Mouse (Mus musculus) lung, embryonic 14.5 days (tissue): ENCODE measurements around the gene Taf6l. TPM values are rescaled to one million over a fixed set of nuclear protein-coding genes. Genes with fewer than 3 reads are reported as not detected.
"Not testable (repeated sequence)": the region's sequence is repeated elsewhere in the genome, so short reads cannot be mapped to it uniquely, and the experiment has no call there.

Experiments used
- ATAC-seq: fragments of 200-750 bp; cut with Nextera tagmentation; 2 replicates; pipeline ENCODE4 v1.8.0; 2017; ENCODE audit warnings: mild to moderate bottlenecking, moderate TSS enrichment, moderate library complexity; ENCODE audit not compliant: insufficient read depth
- DNase-seq: peaks from one replicate; pipeline ENCODE4 v3.0.0-alpha.2; 2015
- H3K27ac ChIP-seq: fragments of 300-500 bp; sonication (generic); 2 replicates; pipeline ENCODE4 v1.5.1; 2014; ENCODE audit warnings: low read depth, mild to moderate bottlenecking, moderate library complexity
- H3K27me3 ChIP-seq: fragments of 300-500 bp; sonication (generic); 2 replicates; pipeline ENCODE4 v1.6.1; 2014; ENCODE audit warnings: low read length, control low read depth; ENCODE audit not compliant: insufficient read depth
- H3K36me3 ChIP-seq: fragments of 300-500 bp; sonication (generic); 2 replicates; pipeline ENCODE4 v1.6.1; 2014; ENCODE audit warnings: control low read depth; ENCODE audit not compliant: insufficient read depth
- H3K4me1 ChIP-seq: fragments of 300-500 bp; sonication (generic); 2 replicates; pipeline ENCODE4 v1.6.1; 2014; ENCODE audit warnings: antibody characterized with exemption, control low read depth; ENCODE audit not compliant: insufficient read depth
- H3K4me2 ChIP-seq: fragments of 300-500 bp; sonication (generic); 2 replicates; pipeline ENCODE4 v1.6.1; 2014; ENCODE audit warnings: mild to moderate bottlenecking
- H3K4me3 ChIP-seq: fragments of 300-500 bp; sonication (generic); 2 replicates; pipeline ENCODE4 v1.5.1; 2014; ENCODE audit warnings: low read depth, low read length
- H3K9ac ChIP-seq: fragments of 300-500 bp; sonication (generic); 2 replicates; pipeline ENCODE4 v1.6.1; 2014
- H3K9me3 ChIP-seq: fragments of 300-500 bp; sonication (generic); 2 replicates; pipeline ENCODE4 v1.6.1; 2016; ENCODE audit warnings: low read depth, low read length, control low read depth
- CTCF ChIP-seq: IDR thresholded peaks from 2 replicates; pipeline ENCODE4 v1.5.1; 2016; ENCODE audit warnings: antibody characterized with exemption, low read depth
- WGBS: fragments of 180-500 bp; shearing (Covaris S2); extraction: QIAGEN DNeasy Blood & Tissue Kit; methylation state at CpG from one replicate; pipeline ENCODE4 v1.1.7; 2014; 5-methylcytosine and 5-hydroxymethylcytosine counted together
- polyA plus RNA-seq: library from polyadenylated mRNA; unstranded; fragments of >200 nt; fragmentation: Nextera tagmentation; extraction: Ambion mirVana; gene quantifications from 2 replicates; pipeline ENCODE4 v1.2.1, GENCODE M21; 2014

Gene Taf6l
- polyA plus RNA-seq, 1 experiment from 2014 or later, result 24.7 TPM

GRCm38 (mm10) chr19:8739646-8740045 lies 46.6 kb downstream of the Taf6l start:
- TF ChIP-seq CTCF, result no peak
- no peaks in the 10 kb centered on the region for H3K27me3 ChIP-seq
- ATAC-seq (no peak), DNase-seq (no peak)
- no peak overlapping the region for H3K9ac ChIP-seq
- no peak overlapping the region for H3K4me2 ChIP-seq
- H3K4me3 ChIP-seq, result no peak overlapping the region
- peaks cover 52% of the 10 kb centered on the region for H3K36me3 ChIP-seq
- H3K27ac ChIP-seq, result no peak overlapping the region
- peaks cover 4% of the 10 kb centered on the region; the same call in 1 of the 2 replicates for H3K4me1 ChIP-seq
- 89% methylated on average over 6 of the region's 6 CpGs for WGBS
- no peaks in the 10 kb centered on the region for H3K9me3 ChIP-seq

- no peak overlapping the region for H3K9ac ChIP-seq
- no peak for TF ChIP-seq CTCF
- no peak for DNase-seq
- peaks cover 4% of the 10 kb centered on the region; the same call in 1 of the 2 replicates for H3K4me1 ChIP-seq
- ATAC-seq, result no peak
- no peak overlapping the region for H3K4me2 ChIP-seq
- no peak overlapping the region for H3K27ac ChIP-seq
- WGBS, result 88% methylated on average over 7 of the region's 7 CpGs
- no peaks in the 10 kb centered on the region for H3K9me3 ChIP-seq
- H3K36me3 ChIP-seq, result peaks cover 44% of the 10 kb centered on the region
- no peak overlapping the region for H3K4me3 ChIP-seq
- no peaks in the 10 kb centered on the region for H3K27me3 ChIP-seq
Measured at GRCm38 (mm10) chr19:8738911-8739310, 47.3 kb downstream of the Taf6l start.

GRCm38 (mm10) chr19:8736160-8736467 lies 50.1 kb downstream of the Taf6l start:
- ATAC-seq (peak; percentile 25; the same call in 1 of the 2 replicates), DNase-seq (no peak)
- Histone ChIP-seq H3K4me2 (peak overlapping the region; percentile 61), H3K4me1 (no peaks in the 10 kb centered on the region), H3K4me3 (peak overlapping the region; percentile 77), H3K36me3 (peaks cover 31% of the 10 kb centered on the region), H3K27ac (peak overlapping the region; percentile 39; the same call in 1 of the 2 replicates), H3K27me3 (no peaks in the 10 kb centered on the region), H3K9ac (peak overlapping the region; percentile 78), H3K9me3 (no peaks in the 10 kb centered on the region)
- 2% methylated on average over 11 of the region's 11 CpGs for WGBS
- no peak for TF ChIP-seq CTCF

- H3K36me3 ChIP-seq, result peaks cover 31% of the 10 kb centered on the region
- no peaks in the 10 kb centered on the region for H3K4me1 ChIP-seq
- H3K9me3 ChIP-seq, result no peaks in the 10 kb centered on the region
- H3K27ac ChIP-seq, result peak within 1 kb of the TSS; percentile 39
- peak within 1 kb of the TSS; percentile 61 for H3K4me2 ChIP-seq
- under 1% methylated on average over 32 of the region's 32 CpGs for WGBS
- peak within 1 kb of the TSS; percentile 78 for H3K9ac ChIP-seq
- H3K4me3 ChIP-seq, result peak within 1 kb of the TSS; percentile 77
- DNase-seq (peak; percentile 98), ATAC-seq (peak; percentile 95)
- H3K27me3 ChIP-seq, result no peaks in the 10 kb centered on the region
- TF ChIP-seq CTCF, result no peak
Measured at GRCm38 (mm10) chr19:8735389-8736159, 50.6 kb downstream of the Taf6l start, which contains the start of gene Wdr74. TSS of gene Wdr74 (plus strand) at chr19:8735827.

GRCm38 (mm10) chr19:8734334-8734733 lies 51.9 kb downstream of the Taf6l start:
- TF ChIP-seq CTCF, result no peak
- H3K4me3 ChIP-seq, result no peak overlapping the region
- H3K4me1 ChIP-seq, result no peaks in the 10 kb centered on the region
- no peak overlapping the region for H3K9ac ChIP-seq
- WGBS, result 54% methylated on average over 3 of the region's 3 CpGs
- no peaks in the 10 kb centered on the region for H3K9me3 ChIP-seq
- H3K36me3 ChIP-seq, result peaks cover 19% of the 10 kb centered on the region
- H3K27ac ChIP-seq, result no peak overlapping the region
- no peak for ATAC-seq
- H3K27me3 ChIP-seq, result no peaks in the 10 kb centered on the region
- no peak for DNase-seq
- H3K4me2 ChIP-seq, result no peak overlapping the region

GRCm38 (mm10) chr19:8728335-8729099 lies 57.7 kb downstream of the Taf6l start:
- ATAC-seq, H3K4me1 ChIP-seq, DNase-seq, H3K4me3 ChIP-seq, H3K27ac ChIP-seq, H3K9me3 ChIP-seq, H3K4me2 ChIP-seq, H3K27me3 ChIP-seq, H3K9ac ChIP-seq: not testable (repeated sequence)
- H3K36me3 ChIP-seq, result peaks cover 32% of the 10 kb centered on the region
- 28% methylated on average over 3 of the region's 3 CpGs for whole genome bisulfite sequencing

GRCm38 (mm10) chr19:8727495-8728114 lies 58.6 kb downstream of the Taf6l start:
- Histone ChIP-seq H3K9me3 (no peaks in the 10 kb centered on the region), H3K9ac (no peak overlapping the region), H3K27me3 (no peaks in the 10 kb centered on the region), H3K4me3 (no peak overlapping the region), H3K4me1 (0 out of 2 replicates have a peak, but pooled peaks cover 6% of the 10 kb centered on the region), H3K4me2 (no peak overlapping the region), H3K36me3 (peaks cover 32% of the 10 kb centered on the region), H3K27ac (no peak overlapping the region)
- 13% methylated on average over 5 of the region's 5 CpGs for WGBS
- no peak for TF ChIP-seq CTCF
- ATAC-seq (no peak), DNase-seq (peak; percentile 30)
